Mouse (Mus musculus): ENCODE measurements around the gene Mrps12.

- no peak for TF ChIP-seq EP300 (IDR thresholded peaks at IDR 0.05)
- TF ChIP-seq CTCF (IDR thresholded peaks at IDR 0.05): peak; percentile 43
Measured at GRCm38 (mm10) chr7:28727649-28728340, 13.8 kb downstream of the Mrps12 start.
